Comparison of ENCODE assay signal across 22 mouse cellular contexts in genomic region chr6:41458632-41459031, GRCm38 (mm10). TPM values are rescaled to one million over a fixed set of nuclear protein-coding genes. Genes with fewer than 3 reads are reported as not detected.
"Had no signal": no experiment of that assay in that cellular context is flagged by ENCODE, and none has a peak within 500 bp of the region (broad histone marks: within the 10 kb centered on the region; RNA-seq: fewer than 3 reads in every experiment).

Gene Prss1 (plus strand): TSS chr6:41458932.

RNA-seq across cellular contexts. Expression of gene Prss1, which starts in this region (rescaled TPM):
- polyA plus RNA-seq: heart, adult 2 months; heart, embryonic 10.5 days; heart, embryonic 11.5 days; heart, embryonic 12.5 days; heart, embryonic 13.5 days; heart, embryonic 14.5 days; heart, embryonic 15.5 days; heart, postnatal 0 days; hindbrain, embryonic 10.5 days; hindbrain, embryonic 11.5 days; hindbrain, embryonic 12.5 days; hindbrain, embryonic 13.5 days; hindbrain, embryonic 14.5 days; hindbrain, embryonic 15.5 days; hindbrain, embryonic 16.5 days; hindbrain, postnatal 0 days; inflammation-experienced regulatory T-cells, adult 6 months; kidney, adult 2 months; kidney, embryonic 14.5 days; kidney, embryonic 16.5 days; kidney, postnatal 0 days; large intestine, adult 2 months had no signal
